Mouse (Mus musculus): Measurements from ENCODE around the gene Fiz1. TPM values are rescaled to one million over a fixed set of nuclear protein-coding genes. Genes with fewer than 3 reads are reported as not detected.
A peak's percentile ranks its signal among the peaks of the same experiment; 100 is the strongest.

The Fiz1 gene
- polyA plus RNA-seq, 2 experiments: 37.5 to 42.4 TPM

DNA sequence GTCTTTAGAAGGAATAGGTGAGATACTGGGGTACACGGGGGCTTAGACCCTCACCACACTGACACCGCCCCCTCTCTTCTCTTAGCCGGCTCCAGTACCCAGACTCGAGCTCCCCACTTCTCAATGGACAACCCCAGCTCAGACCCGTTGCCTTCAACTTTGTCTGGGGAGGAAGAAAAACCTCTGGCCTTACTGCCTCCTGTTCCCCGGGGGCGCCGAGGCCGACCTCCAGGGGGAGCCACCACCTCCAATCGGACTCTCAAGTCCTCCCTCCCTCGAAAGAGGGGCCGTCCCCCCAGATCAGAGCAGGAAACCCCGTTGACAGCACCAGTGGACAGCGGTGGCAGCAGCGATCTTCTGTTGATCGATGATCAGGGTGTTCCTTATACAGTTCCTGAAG, 2.9 kb upstream of the Fiz1 start:
- Histone ChIP-seq H3K9me3 (ENCODE audit: control insufficient read depth, low read length) (no peaks in the 10 kb centered on the region), H3K36me3 (ENCODE audit: control insufficient read depth, insufficient read depth, low read length) (peaks cover 11% of the 10 kb centered on the region), H3K9ac (ENCODE audit: low read depth, low read length, severe bottlenecking) (no peak overlapping the region), H3K4me2 (replicated peaks; ENCODE audit: low read depth, low read length, severe bottlenecking) (no peak overlapping the region), H3K27me3 (ENCODE audit: control insufficient read depth, insufficient read depth, low read length) (no peaks in the 10 kb centered on the region), H3K27ac (replicated peaks; ENCODE audit: low read depth, low read length) (no peak overlapping the region), H3K4me1 (ENCODE audit: control insufficient read depth, insufficient read depth, low read length) (peaks cover 17% of the 10 kb centered on the region), H3K4me3 (replicated peaks; ENCODE audit: low read length) (no peak overlapping the region)
- ATAC-seq (ENCODE audit: low FRiP score, low read depth) (no peak), DNase-seq (ENCODE audit: low spot score) (no peak)
- TF ChIP-seq POLR2A (IDR thresholded peaks at IDR 0.05; ENCODE audit: borderline replicate concordance, extremely low read depth, insufficient read depth, insufficient read length): no peak
- 93% methylated on average over 16 of the region's 16 CpGs for WGBS

GRCm38 (mm10) chr7:5016920-5017319, 2.4 kb upstream of the Fiz1 start:
- no peak overlapping the region for H3K27ac ChIP-seq (replicated peaks; ENCODE audit: low read depth, low read length)
- ATAC-seq (ENCODE audit: low FRiP score, low read depth): no peak
- no peak for DNase-seq (ENCODE audit: low spot score)
- H3K36me3 ChIP-seq (ENCODE audit: control insufficient read depth, insufficient read depth, low read length): peaks cover 11% of the 10 kb centered on the region
- no peak overlapping the region for H3K4me3 ChIP-seq (replicated peaks; ENCODE audit: low read length)
- no peaks in the 10 kb centered on the region for H3K27me3 ChIP-seq (ENCODE audit: control insufficient read depth, insufficient read depth, low read length)
- H3K9me3 ChIP-seq (ENCODE audit: control insufficient read depth, low read length): no peaks in the 10 kb centered on the region
- H3K4me1 ChIP-seq (ENCODE audit: control insufficient read depth, insufficient read depth, low read length): peaks cover 17% of the 10 kb centered on the region
- H3K4me2 ChIP-seq (replicated peaks; ENCODE audit: low read depth, low read length, severe bottlenecking): no peak overlapping the region
- TF ChIP-seq POLR2A (IDR thresholded peaks at IDR 0.05; ENCODE audit: borderline replicate concordance, extremely low read depth, insufficient read depth, insufficient read length): no peak
- H3K9ac ChIP-seq (ENCODE audit: low read depth, low read length, severe bottlenecking): no peak overlapping the region
- WGBS: 99% methylated on average over 2 of the region's 2 CpGs

DNA sequence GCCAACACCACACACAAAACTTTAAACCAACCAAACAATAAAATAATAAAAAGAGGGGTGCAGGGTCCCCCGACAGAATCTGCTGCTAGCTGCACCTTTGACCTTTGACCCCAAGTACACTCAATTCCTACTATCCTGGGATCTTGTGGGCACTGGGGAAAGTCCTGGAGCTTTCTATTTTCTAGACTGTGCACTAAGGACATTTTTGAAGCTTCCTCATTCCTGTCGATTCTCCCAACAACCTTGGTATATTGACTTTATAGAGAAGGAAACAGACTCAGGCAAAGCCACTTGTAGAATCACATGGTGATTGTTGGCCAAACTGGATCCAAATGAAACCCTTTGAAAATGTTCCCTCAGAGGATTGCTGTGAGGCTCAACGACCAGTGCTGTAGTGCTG, 1.6 kb upstream of the Fiz1 start:
- Histone ChIP-seq H3K4me2 (replicated peaks; ENCODE audit: low read depth, low read length, severe bottlenecking) (peak overlapping the region; percentile 56), H3K4me1 (ENCODE audit: control insufficient read depth, insufficient read depth, low read length) (peaks cover 10% of the 10 kb centered on the region), H3K4me3 (replicated peaks; ENCODE audit: low read length) (peak overlapping the region; percentile 69), H3K36me3 (ENCODE audit: control insufficient read depth, insufficient read depth, low read length) (peaks cover 20% of the 10 kb centered on the region), H3K9ac (ENCODE audit: low read depth, low read length, severe bottlenecking) (peak overlapping the region; percentile 72; the same call in 1 of the 2 replicates), H3K9me3 (ENCODE audit: control insufficient read depth, low read length) (no peaks in the 10 kb centered on the region), H3K27me3 (ENCODE audit: control insufficient read depth, insufficient read depth, low read length) (no peaks in the 10 kb centered on the region), H3K27ac (replicated peaks; ENCODE audit: low read depth, low read length) (peak overlapping the region; percentile 99)
- WGBS: 65% methylated on average over 3 of the region's 3 CpGs
- no peak for TF ChIP-seq POLR2A (IDR thresholded peaks at IDR 0.05; ENCODE audit: borderline replicate concordance, extremely low read depth, insufficient read depth, insufficient read length)
- ATAC-seq (ENCODE audit: low FRiP score, low read depth) (no peak), DNase-seq (ENCODE audit: low spot score) (no peak)

GRCm38 (mm10) chr7:5015118-5016001, 863 bp upstream of the Fiz1 start, which contains the start of gene Gm44973:
Gene Gm44973 (plus strand): TSS chr7:5015496.
- Histone ChIP-seq H3K27ac (replicated peaks; ENCODE audit: low read depth, low read length) (peak within 1 kb of the TSS; percentile 99), H3K9me3 (ENCODE audit: control insufficient read depth, low read length) (no peaks in the 10 kb centered on the region), H3K4me3 (replicated peaks; ENCODE audit: low read length) (peak within 1 kb of the TSS; percentile 69), H3K27me3 (ENCODE audit: control insufficient read depth, insufficient read depth, low read length) (no peaks in the 10 kb centered on the region), H3K4me2 (replicated peaks; ENCODE audit: low read depth, low read length, severe bottlenecking) (peak within 1 kb of the TSS; percentile 62), H3K36me3 (ENCODE audit: control insufficient read depth, insufficient read depth, low read length) (peaks cover 27% of the 10 kb centered on the region), H3K4me1 (ENCODE audit: control insufficient read depth, insufficient read depth, low read length) (peaks cover 9% of the 10 kb centered on the region), H3K9ac (ENCODE audit: low read depth, low read length, severe bottlenecking) (peak within 1 kb of the TSS; percentile 84)
- TF ChIP-seq POLR2A (IDR thresholded peaks at IDR 0.05; ENCODE audit: borderline replicate concordance, extremely low read depth, insufficient read depth, insufficient read length): peak; percentile 56; the same call in 1 of the 2 replicates
- ATAC-seq (ENCODE audit: low FRiP score, low read depth): peak; percentile 73
- peak; percentile 95 for DNase-seq (ENCODE audit: low spot score)
- WGBS: under 1% methylated on average over 54 of the region's 76 CpGs

DNA sequence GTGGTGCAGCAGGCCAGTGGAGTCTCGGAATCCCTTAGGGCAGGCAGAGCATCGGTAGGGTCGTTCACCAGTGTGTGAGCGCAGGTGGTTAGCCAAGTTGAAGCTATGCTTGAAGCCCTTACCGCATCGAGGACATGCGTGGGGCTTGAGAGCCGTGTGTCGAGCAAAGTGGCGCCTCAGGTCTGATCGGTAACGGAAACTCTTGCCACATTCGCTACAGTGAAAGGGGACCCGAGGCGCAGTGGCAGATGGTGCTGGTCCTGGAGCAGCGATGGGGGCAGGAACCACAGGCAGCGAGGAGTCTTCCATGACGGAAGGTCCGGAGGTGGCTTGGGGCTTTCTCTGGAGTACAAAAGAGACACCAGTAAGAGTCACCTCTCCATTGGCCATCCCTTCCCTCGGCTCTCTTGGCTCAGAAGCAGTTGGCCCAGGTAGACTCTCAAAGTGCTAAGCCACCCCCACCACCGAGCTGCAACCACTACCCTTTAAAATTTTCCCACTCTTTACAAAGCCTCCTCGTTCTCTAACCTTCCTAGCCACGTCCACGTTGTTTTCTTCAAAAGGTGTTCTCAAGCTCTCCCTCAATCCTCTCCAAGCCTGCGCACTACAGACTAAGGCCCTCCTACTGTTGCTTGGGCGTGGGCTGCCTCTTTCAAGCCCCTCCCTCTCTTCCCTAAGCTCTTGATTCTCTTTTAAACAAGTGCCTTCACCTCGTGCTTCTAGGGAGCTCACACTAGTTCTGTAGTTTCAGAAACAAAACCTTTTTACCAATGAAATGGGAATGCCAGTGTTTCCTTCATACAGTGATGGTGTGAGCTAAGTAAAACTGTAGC, 1.6 kb downstream of the Fiz1 start:
- TF ChIP-seq POLR2A (IDR thresholded peaks at IDR 0.05; ENCODE audit: borderline replicate concordance, extremely low read depth, insufficient read depth, insufficient read length): no peak
- H3K4me2 ChIP-seq (replicated peaks; ENCODE audit: low read depth, low read length, severe bottlenecking): peak overlapping the region; percentile 62; the same call in 1 of the 2 replicates
- WGBS: 89% methylated on average over 27 of the region's 27 CpGs

More for the DNA sequence above, 1.6 kb downstream of the Fiz1 start:
- ATAC-seq (ENCODE audit: low FRiP score, low read depth): no peak
- no peak for DNase-seq (ENCODE audit: low spot score)
- Histone ChIP-seq H3K9me3 (ENCODE audit: control insufficient read depth, low read length) (no peaks in the 10 kb centered on the region), H3K9ac (ENCODE audit: low read depth, low read length, severe bottlenecking) (no peak overlapping the region), H3K36me3 (ENCODE audit: control insufficient read depth, insufficient read depth, low read length) (peaks cover 51% of the 10 kb centered on the region), H3K27ac (replicated peaks; ENCODE audit: low read depth, low read length) (no peak overlapping the region), H3K27me3 (ENCODE audit: control insufficient read depth, insufficient read depth, low read length) (no peaks in the 10 kb centered on the region), H3K4me1 (ENCODE audit: control insufficient read depth, insufficient read depth, low read length) (peaks cover 2% of the 10 kb centered on the region; the same call in 1 of the 2 replicates), H3K4me3 (replicated peaks; ENCODE audit: low read length) (peak overlapping the region; percentile 69; the same call in 1 of the 2 replicates)
